9 mouse cellular contexts compared by ENCODE assay signal in the genomic region with DNA sequence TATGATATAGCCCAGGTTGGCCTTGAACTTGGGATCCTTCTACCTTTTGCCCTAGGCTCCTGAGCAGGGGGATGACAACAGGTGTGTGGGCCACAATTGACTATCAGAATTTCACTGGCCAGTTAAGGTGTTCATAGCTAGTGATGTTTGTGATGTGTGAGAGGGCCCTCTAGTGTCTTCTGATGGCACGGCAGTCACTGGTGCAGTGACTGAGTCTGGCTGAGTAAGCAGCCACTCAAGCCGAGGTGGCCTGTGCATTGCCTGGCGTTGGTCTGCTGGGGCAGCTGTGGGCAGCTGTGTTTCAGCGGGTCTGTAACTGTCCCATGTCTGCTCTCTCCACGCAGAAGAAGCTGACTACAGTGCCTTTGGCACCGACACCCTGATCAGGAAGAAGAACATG. TPM values are rescaled to one million over a fixed set of nuclear protein-coding genes. Genes with fewer than 3 reads are reported as not detected.
DNase-seq lines count a peak whose midpoint lies in the region; ATAC-seq lines count a peak whose summit lies in the region.
"Had no signal": no experiment of that assay in that cellular context is flagged by ENCODE, and none has a peak within 500 bp of the region (broad histone marks: within the 10 kb centered on the region; RNA-seq: fewer than 3 reads in every experiment).

No protein-coding gene starts in this region.

- H3K27ac ChIP-seq in midbrain, embryonic 13.5 days = no peak overlapping the region
- no peak overlapping the region for H3K27ac ChIP-seq in midbrain, embryonic 11.5 days (ENCODE audit: low read depth, low read length)
- H3K27ac ChIP-seq: embryonic facial prominence, embryonic 13.5 days had no signal

- peaks cover 28% of the 10 kb centered on the region for H3K4me1 ChIP-seq in midbrain, embryonic 13.5 days (replicated peaks)
- no peaks in the 10 kb centered on the region for H3K4me1 ChIP-seq in midbrain, embryonic 11.5 days (ENCODE audit: control insufficient read depth, insufficient read depth, low read length)

- no peaks in the 10 kb centered on the region for H3K9me3 ChIP-seq in midbrain, embryonic 13.5 days
- H3K9me3 ChIP-seq in midbrain, embryonic 11.5 days (ENCODE audit: control insufficient read depth, low read length) = no peaks in the 10 kb centered on the region
- H3K9me3 ChIP-seq: embryonic facial prominence, embryonic 13.5 days had no signal

- no peak overlapping the region for H3K4me3 ChIP-seq in midbrain, embryonic 13.5 days (replicated peaks)
- H3K4me3 ChIP-seq in midbrain, embryonic 11.5 days (ENCODE audit: low read depth, low read length) = no peak overlapping the region
- H3K4me3 ChIP-seq: embryonic facial prominence, embryonic 13.5 days had no signal

- H3K36me3 ChIP-seq in midbrain, embryonic 13.5 days = peaks cover 33% of the 10 kb centered on the region
- H3K36me3 ChIP-seq in midbrain, embryonic 11.5 days (ENCODE audit: control insufficient read depth, insufficient read depth, low read length) = peaks cover 8% of the 10 kb centered on the region
- H3K36me3 ChIP-seq: embryonic facial prominence, embryonic 13.5 days had no signal

- DNase-seq in midbrain, embryonic 11.5 days (ENCODE audit: low spot score, missing footprints) = no peak
- DNase-seq in MN1 (ENCODE audit: low spot score) = peak; percentile 67
- DNase-seq in cerebellum, postnatal 36 days = peak; percentile 60 to 70
- peak; percentile 66 to 73 for DNase-seq in heart, postnatal 36 days
- peak; percentile 31 to 73 for DNase-seq in layer of hippocampus, postnatal 25 days (ENCODE audit: extremely low spot score in 1 of 2, low spot score in 1 of 2)
- peak; percentile 79 to 89 for DNase-seq in lung, postnatal 4 days

- no peak overlapping the region for H3K9ac ChIP-seq in midbrain, embryonic 13.5 days (replicated peaks)
- H3K9ac ChIP-seq in midbrain, embryonic 11.5 days (ENCODE audit: low read length) = no peak overlapping the region
- H3K9ac ChIP-seq: embryonic facial prominence, embryonic 13.5 days had no signal

- ATAC-seq in midbrain, embryonic 13.5 days = 0 out of 2 replicates have a peak, but pooled peaks have one; percentile 18
- ATAC-seq in midbrain, embryonic 11.5 days (ENCODE audit: low FRiP score) = no peak
- ATAC-seq in inflammation-experienced regulatory T-cells, adult 6 months = no peak

- WGBS in midbrain, embryonic 13.5 days = 48% methylated on average over 6 of the region's 6 CpGs
- 46% methylated on average over 6 of the region's 6 CpGs for WGBS in midbrain, embryonic 11.5 days

- H3K4me2 ChIP-seq in midbrain, embryonic 13.5 days (replicated peaks) = no peak overlapping the region
- H3K4me2 ChIP-seq in midbrain, embryonic 11.5 days = no peak overlapping the region
- H3K4me2 ChIP-seq: embryonic facial prominence, embryonic 13.5 days had no signal

- intact Hi-C loops in heart, postnatal 36 days (cut with DNase I) = loop anchor here (1.0 to 10.0 kb wide), 3 partner anchors 46 to 113 kb away; no protein-coding TSS in a partner anchor

- no peaks in the 10 kb centered on the region for H3K27me3 ChIP-seq in midbrain, embryonic 13.5 days
- H3K27me3 ChIP-seq in midbrain, embryonic 11.5 days (ENCODE audit: control insufficient read depth, insufficient read depth, low read length) = no peaks in the 10 kb centered on the region
- H3K27me3 ChIP-seq: embryonic facial prominence, embryonic 13.5 days had no signal

RNA-seq across cellular contexts. Expression of a gene that starts 17.2 kb away (rescaled TPM):
- 7.0 and 7.9 TPM in 2 replicates for polyA plus RNA-seq in midbrain, embryonic 13.5 days (2015; fragmentation: Nextera tagmentation; extraction: Ambion mirVana)
- polyA plus RNA-seq in midbrain, embryonic 11.5 days (2014; fragmentation: Nextera tagmentation; extraction: Ambion mirVana) = 6.5 and 8.0 TPM in 2 replicates
- total RNA-seq in heart, postnatal 36 days (2021) = 1 to 10 TPM; 2.7 to 3.1 TPM
- total RNA-seq in layer of hippocampus, postnatal 25 days (2021) = 1 to 10 TPM; 4.2 TPM
- 1 to 10 TPM in 2 of 3 experiments, under 1 TPM in 1; 0.41 to 1.2 (median 1.1) TPM for polyA plus RNA-seq in inflammation-experienced regulatory T-cells, adult 6 months (2017; shearing (Covaris generic))
